Mouse (Mus musculus) kidney, embryonic 15.5 days (tissue): ENCODE data around the gene Socs2. TPM values are rescaled to one million over a fixed set of nuclear protein-coding genes. Genes with fewer than 3 reads are reported as not detected.

Experiments
- ATAC-seq: fragments of 200-750 bp; cut with Nextera tagmentation; replicated peaks from 2 replicates; pipeline ENCODE4 v1.8.0; 2017; ENCODE audit warnings: moderate TSS enrichment; ENCODE audit not compliant: low FRiP score
- H3K27ac ChIP-seq: fragments of 300-500 bp; sonication (generic); 2 replicates; pipeline ENCODE4 v1.5.1; 2015; ENCODE audit warnings: mild to moderate bottlenecking, inconsistent platforms
- H3K27me3 ChIP-seq: fragments of 300-500 bp; sonication (generic); 2 replicates; pipeline ENCODE4 v1.6.1; 2015; ENCODE audit warnings: inconsistent platforms
- H3K36me3 ChIP-seq: fragments of 300-500 bp; sonication (generic); 2 replicates; pipeline ENCODE4 v1.6.1; 2015; ENCODE audit warnings: inconsistent platforms
- H3K4me1 ChIP-seq: fragments of 300-500 bp; sonication (generic); 2 replicates; pipeline ENCODE4 v1.6.1; 2015; ENCODE audit warnings: inconsistent platforms
- H3K4me2 ChIP-seq: fragments of 300-500 bp; sonication (generic); 2 replicates; pipeline ENCODE4 v1.6.1; 2015; ENCODE audit warnings: moderate library complexity, mild to moderate bottlenecking, inconsistent platforms
- H3K4me3 ChIP-seq: fragments of 300-500 bp; sonication (generic); replicated peaks from 2 replicates; pipeline ENCODE4 v1.5.1; 2015; ENCODE audit warnings: mild to moderate bottlenecking, inconsistent platforms
- H3K9ac ChIP-seq: fragments of 300-500 bp; sonication (generic); 2 replicates; pipeline ENCODE4 v1.6.1; 2015; ENCODE audit warnings: mild to moderate bottlenecking, inconsistent platforms
- H3K9me3 ChIP-seq: fragments of 300-500 bp; sonication (generic); replicated peaks from 2 replicates; pipeline ENCODE4 v1.6.1; 2016; ENCODE audit warnings: inconsistent platforms
- WGBS: fragments of 180-500 bp; shearing (Covaris S2); methylation state at CpG from one replicate; pipeline ENCODE4 v1.1.7; 2015; ENCODE audit warnings: mixed read lengths; 5-methylcytosine and 5-hydroxymethylcytosine counted together
- polyA plus RNA-seq: library from polyadenylated mRNA; unstranded; fragments of >200 nt; fragmentation: Nextera tagmentation; extraction: Ambion mirVana; gene quantifications from 2 replicates; pipeline ENCODE4 v1.2.1, GENCODE M21; 2015

Gene Socs2
- polyA plus RNA-seq, 1 experiment from 2014 or later, result 28.5 TPM

GRCm38 (mm10) chr10:95417496-95418236, 686 bp upstream of the Socs2 start:
- peak; percentile 7; the same call in 1 of the 2 replicates for ATAC-seq
- under 1% methylated on average over 25 of the region's 25 CpGs for WGBS
- peak overlapping the region; percentile 68 for H3K4me3 ChIP-seq
- H3K4me1 ChIP-seq, result peaks cover 32% of the 10 kb centered on the region
- peaks cover 39% of the 10 kb centered on the region for H3K27me3 ChIP-seq
- no peaks in the 10 kb centered on the region for H3K9me3 ChIP-seq
- peak overlapping the region; percentile 77 for H3K27ac ChIP-seq
- H3K4me2 ChIP-seq, result peak overlapping the region; percentile 94
- peak overlapping the region; percentile 29 for H3K9ac ChIP-seq
- no peaks in the 10 kb centered on the region for H3K36me3 ChIP-seq

- peak overlapping the region; percentile 59 for H3K9ac ChIP-seq
- WGBS, result 0% methylated on average over 31 of the region's 34 CpGs
These were observed 657 bp downstream of the Socs2 start for GRCm38 (mm10) chr10:95416361-95416684.

GRCm38 (mm10) chr10:95415533-95416360, 1.2 kb downstream of the Socs2 start:
- Histone ChIP-seq H3K9me3 (no peaks in the 10 kb centered on the region), H3K4me2 (peak overlapping the region; percentile 94), H3K36me3 (no peaks in the 10 kb centered on the region), H3K4me3 (peak overlapping the region; percentile 68), H3K4me1 (peaks cover 37% of the 10 kb centered on the region), H3K27ac (peak overlapping the region; percentile 86), H3K27me3 (peaks cover 54% of the 10 kb centered on the region), H3K9ac (peak overlapping the region; percentile 59)
- no peak; the same call in 1 of the 2 replicates for ATAC-seq
- under 1% methylated on average over 60 of the region's 65 CpGs for WGBS

More at GRCm38 (mm10) chr10:95416361-95416684, 657 bp downstream of the Socs2 start:
- peak overlapping the region; percentile 68 for H3K4me3 ChIP-seq
- H3K4me1 ChIP-seq, result peaks cover 32% of the 10 kb centered on the region
- no peaks in the 10 kb centered on the region for H3K9me3 ChIP-seq
- ATAC-seq, result no peak; the same call in 1 of the 2 replicates
- peak overlapping the region; percentile 86 for H3K27ac ChIP-seq
- H3K27me3 ChIP-seq, result peaks cover 49% of the 10 kb centered on the region
- H3K36me3 ChIP-seq, result no peaks in the 10 kb centered on the region
- peak overlapping the region; percentile 94 for H3K4me2 ChIP-seq

- H3K4me3 ChIP-seq, result peak overlapping the region; percentile 68
- peak overlapping the region; percentile 59 for H3K9ac ChIP-seq
- H3K27me3 ChIP-seq, result peaks cover 56% of the 10 kb centered on the region
- 1% methylated on average over 15 of the region's 15 CpGs for WGBS
- H3K9me3 ChIP-seq, result no peaks in the 10 kb centered on the region
- H3K4me2 ChIP-seq, result peak overlapping the region; percentile 94
- H3K4me1 ChIP-seq, result peaks cover 38% of the 10 kb centered on the region
- no peaks in the 10 kb centered on the region for H3K36me3 ChIP-seq
- no peak for ATAC-seq
- H3K27ac ChIP-seq, result no peak overlapping the region
These were observed 1.8 kb downstream of the Socs2 start for GRCm38 (mm10) chr10:95415159-95415532.

GRCm38 (mm10) chr10:95414316-95415158, 2.4 kb downstream of the Socs2 start:
- ATAC-seq, result no peak
- Histone ChIP-seq H3K9me3 (no peaks in the 10 kb centered on the region), H3K4me2 (peak overlapping the region; percentile 94), H3K27me3 (peaks cover 59% of the 10 kb centered on the region), H3K4me1 (peaks cover 38% of the 10 kb centered on the region), H3K27ac (no peak overlapping the region), H3K36me3 (no peaks in the 10 kb centered on the region), H3K4me3 (peak overlapping the region; percentile 68), H3K9ac (peak overlapping the region; percentile 59)
- WGBS, result under 1% methylated on average over 65 of the region's 65 CpGs

- no peak for ATAC-seq
- no peak overlapping the region for H3K4me2 ChIP-seq
- no peaks in the 10 kb centered on the region for H3K9me3 ChIP-seq
- H3K4me1 ChIP-seq, result peaks cover 31% of the 10 kb centered on the region
- no peak overlapping the region for H3K4me3 ChIP-seq
- no peak overlapping the region for H3K27ac ChIP-seq
- no peaks in the 10 kb centered on the region for H3K36me3 ChIP-seq
- no peak overlapping the region for H3K9ac ChIP-seq
- H3K27me3 ChIP-seq, result peaks cover 88% of the 10 kb centered on the region
- 73% methylated on average over 9 of the region's 9 CpGs for WGBS
These were observed 5.8 kb downstream of the Socs2 start for GRCm38 (mm10) chr10:95411139-95411538.

GRCm38 (mm10) chr10:95410709-95411108, 6.3 kb downstream of the Socs2 start:
- Histone ChIP-seq H3K9ac (no peak overlapping the region), H3K36me3 (no peaks in the 10 kb centered on the region), H3K27ac (no peak overlapping the region), H3K9me3 (no peaks in the 10 kb centered on the region), H3K4me3 (no peak overlapping the region), H3K27me3 (peaks cover 89% of the 10 kb centered on the region), H3K4me1 (peaks cover 27% of the 10 kb centered on the region), H3K4me2 (no peak overlapping the region)
- ATAC-seq, result no peak
- WGBS, result 65% methylated on average over 7 of the region's 7 CpGs

- H3K9me3 ChIP-seq, result no peaks in the 10 kb centered on the region
- no peaks in the 10 kb centered on the region for H3K36me3 ChIP-seq
- WGBS, result 85% methylated on average over 4 of the region's 4 CpGs
- no peak overlapping the region for H3K4me2 ChIP-seq
- H3K4me1 ChIP-seq, result peaks cover 22% of the 10 kb centered on the region
- H3K27me3 ChIP-seq, result peaks cover 89% of the 10 kb centered on the region
- no peak for ATAC-seq
- no peak overlapping the region for H3K4me3 ChIP-seq
- no peak overlapping the region for H3K9ac ChIP-seq
- no peak overlapping the region for H3K27ac ChIP-seq
These were observed 6.8 kb downstream of the Socs2 start for GRCm38 (mm10) chr10:95410209-95410608.

GRCm38 (mm10) chr10:95409149-95409548, 7.8 kb downstream of the Socs2 start:
- H3K9me3 ChIP-seq, result no peaks in the 10 kb centered on the region
- peaks cover 89% of the 10 kb centered on the region for H3K27me3 ChIP-seq
- no peak overlapping the region for H3K4me3 ChIP-seq
- no peak overlapping the region for H3K4me2 ChIP-seq
- H3K4me1 ChIP-seq, result peaks cover 12% of the 10 kb centered on the region
- no peak overlapping the region for H3K9ac ChIP-seq
- H3K36me3 ChIP-seq, result no peaks in the 10 kb centered on the region
- no peak for ATAC-seq
- H3K27ac ChIP-seq, result no peak overlapping the region
- 63% methylated on average over 7 of the region's 7 CpGs for WGBS

- ATAC-seq, result no peak
- H3K27ac ChIP-seq, result no peak overlapping the region
- WGBS, result 68% methylated on average over 9 of the region's 9 CpGs
- peaks cover 83% of the 10 kb centered on the region for H3K27me3 ChIP-seq
- H3K9me3 ChIP-seq, result no peaks in the 10 kb centered on the region
- peaks cover 10% of the 10 kb centered on the region; the same call in 1 of the 2 replicates for H3K4me1 ChIP-seq
- H3K4me3 ChIP-seq, result no peak overlapping the region
- H3K4me2 ChIP-seq, result no peak overlapping the region
- H3K36me3 ChIP-seq, result no peaks in the 10 kb centered on the region
- no peak overlapping the region for H3K9ac ChIP-seq
These were observed 8.5 kb downstream of the Socs2 start for GRCm38 (mm10) chr10:95408487-95408886.

- Histone ChIP-seq H3K4me3 (no peak overlapping the region), H3K27me3 (peaks cover 82% of the 10 kb centered on the region), H3K9me3 (no peaks in the 10 kb centered on the region), H3K9ac (no peak overlapping the region), H3K4me1 (peaks cover 10% of the 10 kb centered on the region; the same call in 1 of the 2 replicates), H3K36me3 (no peaks in the 10 kb centered on the region), H3K27ac (no peak overlapping the region), H3K4me2 (no peak overlapping the region)
- WGBS, result 17% methylated on average over 12 of the region's 12 CpGs
- no peak for ATAC-seq
These were observed 9.3 kb downstream of the Socs2 start for GRCm38 (mm10) chr10:95407541-95408160.
